Mouse (Mus musculus) heart, embryonic 12.5 days (tissue): ENCODE measurements around the gene Acot8. TPM values are rescaled to one million over a fixed set of nuclear protein-coding genes. Genes with fewer than 3 reads are reported as not detected.

Source experiments
- ATAC-seq: fragments of 200-750 bp; cut with Nextera tagmentation; 2 replicates; pipeline ENCODE4 v1.8.0; 2017; ENCODE audit warnings: moderate TSS enrichment, moderate library complexity; ENCODE audit not compliant: insufficient number of reproducible peaks, low FRiP score
- H3K27ac ChIP-seq: fragments of 300-500 bp; sonication (generic); 2 replicates; pipeline ENCODE4 v1.5.1; 2016; ENCODE audit warnings: mild to moderate bottlenecking, moderate library complexity; ENCODE audit not compliant: poor library complexity, severe bottlenecking
- H3K27me3 ChIP-seq: fragments of 300-500 bp; sonication (generic); replicated peaks from 2 replicates; pipeline ENCODE4 v1.6.1; 2016; ENCODE audit warnings: mild to moderate bottlenecking, moderate library complexity
- H3K36me3 ChIP-seq: fragments of 300-500 bp; sonication (generic); 2 replicates; pipeline ENCODE4 v1.6.1; 2016; ENCODE audit warnings: mild to moderate bottlenecking, moderate library complexity
- H3K4me1 ChIP-seq: fragments of 300-500 bp; sonication (generic); replicated peaks from 2 replicates; pipeline ENCODE4 v1.6.1; 2016; ENCODE audit warnings: mild to moderate bottlenecking
- H3K4me2 ChIP-seq: fragments of 300-500 bp; sonication (generic); 2 replicates; pipeline ENCODE4 v1.6.1; 2016; ENCODE audit warnings: mild to moderate bottlenecking, moderate library complexity
- H3K4me3 ChIP-seq: fragments of 300-500 bp; sonication (generic); 2 replicates; pipeline ENCODE4 v1.5.1; 2016; ENCODE audit warnings: mild to moderate bottlenecking
- H3K9ac ChIP-seq: fragments of 300-500 bp; sonication (generic); 2 replicates; pipeline ENCODE4 v1.6.1; 2016; ENCODE audit warnings: mild to moderate bottlenecking, moderate library complexity
- H3K9me3 ChIP-seq: fragments of 300-500 bp; sonication (generic); replicated peaks from 2 replicates; pipeline ENCODE4 v1.6.1; 2016; ENCODE audit warnings: mild to moderate bottlenecking, moderate library complexity
- WGBS: fragments of 180-500 bp; shearing (Covaris S2); methylation state at CpG from one replicate; pipeline ENCODE4 v1.1.7; 2016; 5-methylcytosine and 5-hydroxymethylcytosine counted together
- polyA plus RNA-seq: library from polyadenylated mRNA; unstranded; fragments of >200 nt; fragmentation: Nextera tagmentation; extraction: Ambion mirVana; gene quantifications from 2 replicates; pipeline ENCODE4 v1.2.1, GENCODE M21; 2016

Acot8 gene
- 14.9 and 16.1 TPM in 2 replicates for polyA plus RNA-seq

GRCm38 (mm10) chr2:164804533-164805331, at the start of gene Acot8, which contains the start of gene Zswim3:
Acot8 (minus strand) TSS chr2:164804882.
Zswim3 (plus strand) TSS chr2:164805098.
- ATAC-seq = peak; percentile 97
- Histone ChIP-seq H3K4me3 (peak within 1 kb of the TSS; percentile 85), H3K9me3 (no peaks in the 10 kb centered on the region), H3K27me3 (no peaks in the 10 kb centered on the region), H3K36me3 (peaks cover 40% of the 10 kb centered on the region), H3K27ac (peak within 1 kb of the TSS; percentile 82), H3K9ac (peak within 1 kb of the TSS; percentile 88), H3K4me2 (peak within 1 kb of the TSS; percentile 89), H3K4me1 (peaks cover 21% of the 10 kb centered on the region)
- WGBS = under 1% methylated on average over 47 of the region's 47 CpGs

- no peaks in the 10 kb centered on the region for H3K36me3 ChIP-seq
- no peak overlapping the region for H3K4me2 ChIP-seq
- H3K4me3 ChIP-seq = no peak overlapping the region
- no peaks in the 10 kb centered on the region for H3K4me1 ChIP-seq
- peaks cover 27% of the 10 kb centered on the region for H3K27me3 ChIP-seq
- no peak overlapping the region for H3K9ac ChIP-seq
- ATAC-seq = no peak
- 83% methylated on average over 8 of the region's 8 CpGs for WGBS
- no peak overlapping the region for H3K27ac ChIP-seq
- H3K9me3 ChIP-seq = no peaks in the 10 kb centered on the region
Observed at GRCm38 (mm10) chr2:164850061-164850460, 45.4 kb upstream of the Acot8 start.

GRCm38 (mm10) chr2:164845782-164846181, 41.1 kb upstream of the Acot8 start:
- ATAC-seq = no peak
- Histone ChIP-seq H3K27ac (no peak overlapping the region), H3K4me1 (no peaks in the 10 kb centered on the region), H3K4me3 (no peak overlapping the region), H3K36me3 (0 out of 2 replicates have a peak, but pooled peaks cover 3% of the 10 kb centered on the region), H3K4me2 (no peak overlapping the region), H3K9me3 (no peaks in the 10 kb centered on the region), H3K9ac (no peak overlapping the region), H3K27me3 (0 out of 2 replicates have a peak, but pooled peaks cover 3% of the 10 kb centered on the region)
- 47% methylated on average over 3 of the region's 3 CpGs for WGBS

- WGBS = 87% methylated on average over 4 of the region's 4 CpGs
- Histone ChIP-seq H3K4me2 (peak overlapping the region; percentile 96), H3K27me3 (no peaks in the 10 kb centered on the region), H3K4me3 (peak overlapping the region; percentile 74; the same call in 1 of the 2 replicates), H3K27ac (no peak overlapping the region), H3K9me3 (no peaks in the 10 kb centered on the region), H3K36me3 (peaks cover 49% of the 10 kb centered on the region), H3K4me1 (peaks cover 31% of the 10 kb centered on the region), H3K9ac (no peak overlapping the region)
- ATAC-seq = no peak
Observed at GRCm38 (mm10) chr2:164835164-164835563, 30.5 kb upstream of the Acot8 start.

GRCm38 (mm10) chr2:164834531-164834930, 29.8 kb upstream of the Acot8 start:
- ATAC-seq = no peak
- Histone ChIP-seq H3K4me3 (peak overlapping the region; percentile 74), H3K9me3 (no peaks in the 10 kb centered on the region), H3K4me2 (peak overlapping the region; percentile 96), H3K36me3 (peaks cover 42% of the 10 kb centered on the region), H3K27me3 (no peaks in the 10 kb centered on the region), H3K9ac (peak overlapping the region; percentile 88), H3K27ac (peak overlapping the region; percentile 99; the same call in 1 of the 2 replicates), H3K4me1 (peaks cover 31% of the 10 kb centered on the region)
- WGBS = 41% methylated on average over 8 of the region's 8 CpGs

GRCm38 (mm10) chr2:164833314-164833959, 28.8 kb upstream of the Acot8 start, which contains the start of gene Neurl2:
Neurl2 (minus strand) TSS chr2:164833456.
- no peaks in the 10 kb centered on the region for H3K27me3 ChIP-seq
- H3K27ac ChIP-seq = peak within 1 kb of the TSS; percentile 99
- peaks cover 31% of the 10 kb centered on the region for H3K4me1 ChIP-seq
- H3K9me3 ChIP-seq = no peaks in the 10 kb centered on the region
- H3K36me3 ChIP-seq = peaks cover 42% of the 10 kb centered on the region
- ATAC-seq = peak; percentile 80
- peak within 1 kb of the TSS; percentile 74 for H3K4me3 ChIP-seq
- H3K4me2 ChIP-seq = peak within 1 kb of the TSS; percentile 96
- under 1% methylated on average over 31 of the region's 31 CpGs for WGBS
- peak within 1 kb of the TSS; percentile 88 for H3K9ac ChIP-seq

- under 1% methylated on average over 35 of the region's 35 CpGs for WGBS
- Histone ChIP-seq H3K27me3 (no peaks in the 10 kb centered on the region), H3K9ac (peak within 1 kb of the TSS; percentile 88), H3K4me1 (peaks cover 31% of the 10 kb centered on the region), H3K4me2 (peak within 1 kb of the TSS; percentile 96), H3K27ac (peak within 1 kb of the TSS; percentile 99), H3K4me3 (peak within 1 kb of the TSS; percentile 74), H3K9me3 (no peaks in the 10 kb centered on the region), H3K36me3 (peaks cover 41% of the 10 kb centered on the region)
- peak; percentile 78 for ATAC-seq
Observed at GRCm38 (mm10) chr2:164832748-164833301, 28.1 kb upstream of the Acot8 start, which contains the start of gene Ctsa. Ctsa (plus strand) TSS chr2:164832873.

GRCm38 (mm10) chr2:164832032-164832747, 27.5 kb upstream of the Acot8 start:
- Histone ChIP-seq H3K36me3 (peaks cover 41% of the 10 kb centered on the region), H3K4me2 (peak overlapping the region; percentile 96), H3K9ac (peak overlapping the region; percentile 88), H3K4me3 (peak overlapping the region; percentile 74), H3K27me3 (no peaks in the 10 kb centered on the region), H3K9me3 (no peaks in the 10 kb centered on the region), H3K4me1 (peaks cover 31% of the 10 kb centered on the region), H3K27ac (peak overlapping the region; percentile 99)
- 59% methylated on average over 16 of the region's 16 CpGs for whole genome bisulfite sequencing
- ATAC-seq = no peak; the same call in 1 of the 2 replicates

- H3K36me3 ChIP-seq = peaks cover 42% of the 10 kb centered on the region
- H3K9me3 ChIP-seq = no peaks in the 10 kb centered on the region
- no peak for ATAC-seq
- H3K4me1 ChIP-seq = peaks cover 31% of the 10 kb centered on the region
- H3K9ac ChIP-seq = peak overlapping the region; percentile 45; the same call in 1 of the 2 replicates
- H3K27me3 ChIP-seq = no peaks in the 10 kb centered on the region
- 86% methylated on average over 10 of the region's 10 CpGs for whole genome bisulfite sequencing
- H3K4me2 ChIP-seq = peak overlapping the region; percentile 96
- H3K4me3 ChIP-seq = no peak overlapping the region
- H3K27ac ChIP-seq = no peak overlapping the region
Observed at GRCm38 (mm10) chr2:164831029-164831428, 26.3 kb upstream of the Acot8 start.

GRCm38 (mm10) chr2:164829090-164829489, 24.4 kb upstream of the Acot8 start:
- Histone ChIP-seq H3K4me2 (no peak overlapping the region), H3K27me3 (no peaks in the 10 kb centered on the region), H3K36me3 (peaks cover 49% of the 10 kb centered on the region), H3K27ac (no peak overlapping the region), H3K9me3 (no peaks in the 10 kb centered on the region), H3K9ac (no peak overlapping the region), H3K4me3 (no peak overlapping the region), H3K4me1 (peaks cover 18% of the 10 kb centered on the region)
- ATAC-seq = no peak
- WGBS = 91% methylated on average over 1 of the region's 1 CpGs
